Mouse (Mus musculus): ENCODE results near the gene Zdhhc12. TPM values are rescaled to one million over a fixed set of nuclear protein-coding genes. Genes with fewer than 3 reads are reported as not detected.
"Not testable (repeated sequence)": the region's sequence is repeated elsewhere in the genome, so short reads cannot be mapped to it uniquely, and the experiment has no call there.

Zdhhc12 gene
- 31.5 TPM for polyA plus RNA-seq (2012; fragmentation: generic; extraction: Trizol)
- long read RNA-seq, experiment 1, transcript Zdhhc12-202 (5 exons, 1,165 nt), result major isoform, 11 of 20 reads
- long read RNA-seq, experiment 1, partial matches to known transcripts, result 0 of 20 reads
- long read RNA-seq, experiment 1, other reads (novel, unspliced or antisense), result 2 of 20 reads
- long read RNA-seq, experiment 2, transcript Zdhhc12-201 (5 exons, 1,187 nt), result minor isoform, 9 of 32 reads
- long read RNA-seq, experiment 2, transcript Zdhhc12-202 (5 exons, 1,165 nt), result major isoform, 11 of 32 reads
- long read RNA-seq, experiment 2, partial matches to known transcripts, result 2 of 32 reads
- long read RNA-seq, experiment 2, other reads (novel, unspliced or antisense), result 6 of 32 reads

DNA sequence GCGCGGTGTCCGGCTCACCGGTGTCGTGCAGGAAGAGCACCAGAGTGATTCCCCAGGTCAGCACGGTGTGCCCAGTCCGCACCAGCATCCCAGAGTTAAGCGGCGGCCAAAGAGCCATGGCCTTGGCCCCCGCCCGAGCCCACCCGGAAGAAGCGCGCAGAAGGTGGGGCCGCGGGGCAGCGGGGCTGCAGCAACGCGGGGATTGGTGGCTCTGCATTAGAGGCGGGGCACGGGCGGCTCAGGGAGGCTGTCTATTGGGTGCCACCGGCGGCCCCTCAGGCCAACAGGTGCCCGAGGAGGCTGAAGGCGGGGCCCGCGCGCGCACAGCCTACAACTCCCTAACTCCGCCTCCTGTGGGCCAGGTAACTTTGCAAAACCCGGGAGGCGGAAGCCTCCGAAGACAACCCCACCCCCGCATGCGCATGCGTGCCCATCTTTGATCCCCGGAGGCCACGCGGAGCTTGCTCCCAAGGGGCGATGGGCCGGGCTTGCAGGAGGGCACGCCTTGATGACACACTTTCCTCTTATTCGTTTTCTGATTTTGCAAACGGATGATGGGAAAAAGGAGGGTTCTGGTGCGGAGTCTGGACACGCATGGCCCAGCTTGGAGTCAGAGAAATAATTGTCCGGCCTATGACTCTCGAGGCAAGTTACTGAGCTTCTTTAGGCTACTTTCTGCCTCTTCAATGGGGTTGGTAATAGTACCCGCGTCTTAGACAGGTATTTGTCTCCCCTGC lies at the start of gene Zdhhc12:
TSS of gene Zdhhc12 (minus strand) at position 178 of the 737 bp plus-strand sequence.
- TF ChIP-seq CTCF (IDR thresholded peaks at IDR 0.05; ENCODE audit: control insufficient read depth, insufficient read depth, insufficient read length), result no peak
- peak; percentile 96 for TF ChIP-seq MAX (IDR thresholded peaks at IDR 0.05)
- peaks cover 16% of the 10 kb centered on the region for H3K79me3 ChIP-seq (ENCODE audit: low read depth)
- peak within 1 kb of the TSS; percentile 88 for H3K4me3 ChIP-seq (ENCODE audit: insufficient read depth, poor library complexity, severe bottlenecking)
- H3K79me2 ChIP-seq (ENCODE audit: control insufficient read depth, insufficient read depth), result peaks cover 30% of the 10 kb centered on the region
- H3K27me3 ChIP-seq (ENCODE audit: control insufficient read depth, insufficient read depth, insufficient read length), result no peaks in the 10 kb centered on the region
- peak within 1 kb of the TSS; percentile 88 for H3ac ChIP-seq (ENCODE audit: control insufficient read depth, insufficient read length, low read depth)
- H3K36me3 ChIP-seq (ENCODE audit: control insufficient read depth, insufficient read depth), result peaks cover 18% of the 10 kb centered on the region

DNA sequence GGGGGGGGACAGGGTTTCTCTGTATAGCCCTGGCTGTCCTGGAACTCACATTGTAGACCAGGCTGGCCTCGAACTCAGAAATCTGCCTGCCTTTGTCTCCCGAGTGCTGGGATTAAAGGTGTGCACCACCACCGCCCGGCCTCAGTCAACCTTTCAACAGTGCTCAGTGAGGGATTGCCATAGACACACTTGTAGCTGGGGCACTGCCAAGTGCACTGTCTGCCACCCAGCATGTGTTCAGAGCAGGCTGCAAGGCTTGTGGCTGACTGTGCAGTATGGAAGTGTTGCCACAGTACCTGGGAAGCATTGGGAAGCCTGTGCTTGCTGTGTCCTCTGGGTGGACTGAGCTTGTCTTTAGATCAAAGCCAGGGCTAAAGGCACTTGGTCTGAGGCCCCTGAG lies 46.6 kb upstream of the Zdhhc12 start:
- Histone ChIP-seq H3K36me3 (ENCODE audit: control insufficient read depth, insufficient read depth) (peaks cover 53% of the 10 kb centered on the region), H3K79me2 (ENCODE audit: control insufficient read depth, insufficient read depth) (peaks cover 22% of the 10 kb centered on the region)
- H3K4me3 ChIP-seq (ENCODE audit: insufficient read depth, poor library complexity, severe bottlenecking); H3ac ChIP-seq (ENCODE audit: control insufficient read depth, insufficient read length, low read depth); H3K27me3 ChIP-seq (ENCODE audit: control insufficient read depth, insufficient read depth, insufficient read length); H3K79me3 ChIP-seq (ENCODE audit: low read depth): not testable (repeated sequence)

GRCm38 (mm10) chr2:30136458-30136857 lies 43.0 kb upstream of the Zdhhc12 start:
- Histone ChIP-seq H3K27me3 (ENCODE audit: control insufficient read depth, insufficient read depth, insufficient read length) (no peaks in the 10 kb centered on the region), H3K4me3 (ENCODE audit: insufficient read depth, poor library complexity, severe bottlenecking) (no peak overlapping the region), H3ac (ENCODE audit: control insufficient read depth, insufficient read length, low read depth) (no peak overlapping the region), H3K36me3 (ENCODE audit: control insufficient read depth, insufficient read depth) (peaks cover 36% of the 10 kb centered on the region), H3K79me3 (ENCODE audit: low read depth) (peaks cover 4% of the 10 kb centered on the region), H3K79me2 (ENCODE audit: control insufficient read depth, insufficient read depth) (peaks cover 36% of the 10 kb centered on the region)
- TF ChIP-seq CEBPB (IDR thresholded peaks at IDR 0.05; ENCODE audit: low read depth) (no peak), MAX (IDR thresholded peaks at IDR 0.05) (no peak), MYOG (IDR thresholded peaks at IDR 0.05; ENCODE audit: control insufficient read depth, extremely low read depth, insufficient read length) (no peak), USF1 (IDR thresholded peaks at IDR 0.05; ENCODE audit: low read depth) (no peak), CTCF (IDR thresholded peaks at IDR 0.05; ENCODE audit: control insufficient read depth, insufficient read depth, insufficient read length) (no peak), FOSL1 (IDR thresholded peaks at IDR 0.05; ENCODE audit: insufficient read depth, low read length, poor library complexity, severe bottlenecking) (no peak), MYOD1 (IDR thresholded peaks at IDR 0.05; ENCODE audit: control insufficient read depth, insufficient read length, low read depth) (no peak)

DNA sequence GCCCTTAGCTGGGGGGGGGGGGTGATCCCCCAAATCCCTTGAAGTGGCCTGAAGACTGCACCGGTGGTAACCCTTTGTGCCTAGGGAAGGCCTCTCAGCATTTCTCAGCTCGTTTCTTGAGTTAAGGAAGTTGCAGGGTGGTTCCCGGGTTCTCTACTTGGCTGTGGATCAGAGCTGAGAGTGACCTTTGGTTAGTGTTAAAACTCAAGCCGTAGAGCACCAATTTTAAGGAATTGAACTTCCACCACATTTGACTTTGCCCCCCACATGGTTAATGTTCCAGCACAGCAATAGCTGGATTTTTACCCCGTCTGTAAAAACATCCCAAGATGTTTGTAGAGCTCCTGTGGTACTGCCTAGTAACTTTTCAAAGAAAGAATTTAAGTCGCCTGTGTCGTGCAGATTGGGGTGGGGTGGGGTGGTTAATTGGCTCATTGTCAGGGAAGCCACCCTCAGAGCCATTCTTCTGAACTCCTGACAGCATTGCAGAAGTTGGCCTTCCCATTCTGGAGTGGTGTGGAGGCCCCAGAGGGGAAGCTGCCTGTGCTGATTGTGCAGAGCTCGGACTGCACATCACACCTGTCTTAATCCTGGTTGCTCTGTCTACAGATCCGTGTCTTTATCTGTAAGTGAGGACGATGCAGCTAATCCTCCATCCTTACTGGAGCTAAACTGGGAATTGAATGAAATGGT lies 41.6 kb upstream of the Zdhhc12 start:
- no peaks in the 10 kb centered on the region for H3K27me3 ChIP-seq (ENCODE audit: control insufficient read depth, insufficient read depth, insufficient read length)
- peak overlapping the region; percentile 92 for H3K4me3 ChIP-seq (ENCODE audit: insufficient read depth, poor library complexity, severe bottlenecking)
- TF ChIP-seq CTCF (IDR thresholded peaks at IDR 0.05; ENCODE audit: control insufficient read depth, insufficient read depth, insufficient read length) (no peak), FOSL1 (IDR thresholded peaks at IDR 0.05; ENCODE audit: insufficient read depth, low read length, poor library complexity, severe bottlenecking) (no peak), CEBPB (IDR thresholded peaks at IDR 0.05; ENCODE audit: low read depth) (no peak), USF1 (IDR thresholded peaks at IDR 0.05; ENCODE audit: low read depth) (no peak), MAX (IDR thresholded peaks at IDR 0.05) (no peak), MYOD1 (IDR thresholded peaks at IDR 0.05; ENCODE audit: control insufficient read depth, insufficient read length, low read depth) (no peak)
- H3K79me3 ChIP-seq (ENCODE audit: low read depth), result peaks cover 4% of the 10 kb centered on the region
- H3K79me2 ChIP-seq (ENCODE audit: control insufficient read depth, insufficient read depth), result peaks cover 36% of the 10 kb centered on the region
- H3K36me3 ChIP-seq (ENCODE audit: control insufficient read depth, insufficient read depth), result peaks cover 22% of the 10 kb centered on the region
- H3ac ChIP-seq (ENCODE audit: control insufficient read depth, insufficient read length, low read depth), result no peak overlapping the region

DNA sequence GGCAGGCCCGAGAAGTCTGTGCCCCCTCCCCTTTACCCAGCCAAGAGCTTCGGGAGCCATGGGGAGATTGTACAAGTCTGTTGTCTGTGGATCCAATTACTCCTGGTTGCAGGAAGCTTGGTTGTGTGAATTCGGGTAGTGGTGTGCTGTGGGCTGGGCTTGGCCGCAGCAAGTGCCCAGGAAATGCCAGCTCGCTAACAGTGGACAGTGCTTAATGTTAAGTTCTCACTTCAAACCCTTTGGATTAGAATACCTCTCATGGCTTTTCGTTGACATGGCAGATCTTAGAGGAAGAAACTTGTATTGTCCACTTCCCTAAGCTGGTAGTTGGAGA lies 40.9 kb upstream of the Zdhhc12 start:
- Histone ChIP-seq H3K79me3 (ENCODE audit: low read depth) (peaks cover 4% of the 10 kb centered on the region), H3K4me3 (ENCODE audit: insufficient read depth, poor library complexity, severe bottlenecking) (peak overlapping the region; percentile 92), H3ac (ENCODE audit: control insufficient read depth, insufficient read length, low read depth) (peak overlapping the region; percentile 95), H3K79me2 (ENCODE audit: control insufficient read depth, insufficient read depth) (peaks cover 36% of the 10 kb centered on the region), H3K36me3 (ENCODE audit: control insufficient read depth, insufficient read depth) (peaks cover 20% of the 10 kb centered on the region), H3K27me3 (ENCODE audit: control insufficient read depth, insufficient read depth, insufficient read length) (no peaks in the 10 kb centered on the region)
- no peak for TF ChIP-seq FOSL1 (IDR thresholded peaks at IDR 0.05; ENCODE audit: insufficient read depth, low read length, poor library complexity, severe bottlenecking)
- no peak for TF ChIP-seq MYOD1 (IDR thresholded peaks at IDR 0.05; ENCODE audit: control insufficient read depth, insufficient read length, low read depth)
- no peak for TF ChIP-seq CEBPB (IDR thresholded peaks at IDR 0.05; ENCODE audit: low read depth)
- TF ChIP-seq MYOG (IDR thresholded peaks at IDR 0.05; ENCODE audit: control insufficient read depth, extremely low read depth, insufficient read length), result no peak
- TF ChIP-seq CTCF (IDR thresholded peaks at IDR 0.05; ENCODE audit: control insufficient read depth, insufficient read depth, insufficient read length), result no peak
- no peak for TF ChIP-seq USF1 (IDR thresholded peaks at IDR 0.05; ENCODE audit: low read depth)
- TF ChIP-seq MAX (IDR thresholded peaks at IDR 0.05), result no peak
